Mouse (Mus musculus) layer of hippocampus, adult 11-12 months (tissue): ENCODE measurements around the gene Gm21083.
"Not testable (repeated sequence)": the region's sequence is repeated elsewhere in the genome, so short reads cannot be mapped to it uniquely, and the experiment has no call there.

Experiments used
- DNase-seq: peaks from one replicate; pipeline ENCODE4 v3.0.0; 2022; ENCODE audit warnings: low spot score

Gene Gm21083

GRCm38 (mm10) chr5:15577033-15577432 lies at the start of gene Gm21083:
TSS of gene Gm21083 (plus strand) at chr5:15577333.
- not testable (repeated sequence) for DNase-seq

GRCm38 (mm10) chr5:15529122-15529521 lies 48.0 kb upstream of the Gm21083 start, which contains the start of gene Gm21190:
TSS of gene Gm21190 (minus strand) at chr5:15529222.
- DNase-seq: not testable (repeated sequence)

GRCm38 (mm10) chr5:15548642-15549041 lies 28.5 kb upstream of the Gm21083 start:
- DNase-seq: not testable (repeated sequence)

- not testable (repeated sequence) for DNase-seq
Measured at GRCm38 (mm10) chr5:15549134-15549533, 28.0 kb upstream of the Gm21083 start.

GRCm38 (mm10) chr5:15549606-15550005 lies 27.5 kb upstream of the Gm21083 start:
- peak; percentile 6 for DNase-seq

GRCm38 (mm10) chr5:15558654-15559053 lies 18.5 kb upstream of the Gm21083 start:
- not testable (repeated sequence) for DNase-seq

GRCm38 (mm10) chr5:15561425-15562264 lies 15.5 kb upstream of the Gm21083 start:
- not testable (repeated sequence) for DNase-seq

- DNase-seq: not testable (repeated sequence)
Measured at GRCm38 (mm10) chr5:15573735-15574134, 3.4 kb upstream of the Gm21083 start.

GRCm38 (mm10) chr5:15586351-15586750 lies 9.2 kb downstream of the Gm21083 start:
- DNase-seq: peak; percentile 25

GRCm38 (mm10) chr5:15588291-15588690 lies 11.2 kb downstream of the Gm21083 start:
- peak; percentile 8 for DNase-seq

GRCm38 (mm10) chr5:15590635-15591034 lies 13.5 kb downstream of the Gm21083 start:
- DNase-seq: not testable (repeated sequence)

- DNase-seq: not testable (repeated sequence)
Measured at GRCm38 (mm10) chr5:15591577-15591976, 14.4 kb downstream of the Gm21083 start.

GRCm38 (mm10) chr5:15598831-15599230 lies 21.7 kb downstream of the Gm21083 start:
- not testable (repeated sequence) for DNase-seq

- peak; percentile 25 for DNase-seq
Measured at GRCm38 (mm10) chr5:15600342-15600741, 23.2 kb downstream of the Gm21083 start.

- not testable (repeated sequence) for DNase-seq
Measured at GRCm38 (mm10) chr5:15601481-15601880, 24.3 kb downstream of the Gm21083 start.

- DNase-seq: not testable (repeated sequence)
Measured at GRCm38 (mm10) chr5:15601960-15602359, 24.8 kb downstream of the Gm21083 start.

- DNase-seq: not testable (repeated sequence)
Measured at GRCm38 (mm10) chr5:15602424-15602947, 25.4 kb downstream of the Gm21083 start.

- DNase-seq: not testable (repeated sequence)
Measured at GRCm38 (mm10) chr5:15603008-15603407, 25.9 kb downstream of the Gm21083 start.

- not testable (repeated sequence) for DNase-seq
Measured at GRCm38 (mm10) chr5:15603585-15603984, 26.5 kb downstream of the Gm21083 start.

- DNase-seq: not testable (repeated sequence)
Measured at GRCm38 (mm10) chr5:15606677-15607076, 29.5 kb downstream of the Gm21083 start.

GRCm38 (mm10) chr5:15610695-15611094 lies 33.6 kb downstream of the Gm21083 start:
- peak; percentile 18 for DNase-seq

GRCm38 (mm10) chr5:15616195-15616594 lies 39.1 kb downstream of the Gm21083 start:
- not testable (repeated sequence) for DNase-seq

- DNase-seq: not testable (repeated sequence)
Measured at GRCm38 (mm10) chr5:15618764-15619163, 41.6 kb downstream of the Gm21083 start, which contains the start of gene Speer4d. TSS of gene Speer4d (plus strand) at chr5:15619064.
